Mouse (Mus musculus): ENCODE results near the gene Zfp53. TPM values are rescaled to one million over a fixed set of nuclear protein-coding genes. Genes with fewer than 3 reads are reported as not detected.

Gene Zfp53
- polyA plus RNA-seq, 1 experiment from 2014 or later: 12.3 TPM

GRCm38 (mm10) chr17:21517130-21517671 lies 28.4 kb downstream of the Zfp53 start:
- Histone ChIP-seq H3K4me2 (replicated peaks; ENCODE audit: low read depth, low read length) (peak overlapping the region; percentile 87), H3K4me3 (ENCODE audit: low read length) (peak overlapping the region; percentile 73), H3K9ac (replicated peaks; ENCODE audit: low read length) (peak overlapping the region; percentile 73), H3K27me3 (ENCODE audit: insufficient read depth, low read length) (no peaks in the 10 kb centered on the region), H3K9me3 (ENCODE audit: low read length) (no peaks in the 10 kb centered on the region), H3K36me3 (ENCODE audit: insufficient read depth, low read length) (no peaks in the 10 kb centered on the region), H3K27ac (ENCODE audit: low read length) (peak overlapping the region; percentile 97), H3K4me1 (ENCODE audit: insufficient read depth, low read length) (peaks cover 5% of the 10 kb centered on the region; the same call in 1 of the 2 replicates)
- 36% methylated on average over 4 of the region's 4 CpGs for WGBS
- ATAC-seq (ENCODE audit: low FRiP score, low TSS enrichment): no peak

- no peak for ATAC-seq (ENCODE audit: low FRiP score, low TSS enrichment)
- H3K27me3 ChIP-seq (ENCODE audit: insufficient read depth, low read length): no peaks in the 10 kb centered on the region
These were observed 37.5 kb downstream of the Zfp53 start for GRCm38 (mm10) chr17:21526270-21526669.

GRCm38 (mm10) chr17:21530645-21531330 lies 42.0 kb downstream of the Zfp53 start:
- WGBS: 76% methylated on average over 5 of the region's 5 CpGs
- Histone ChIP-seq H3K4me1 (ENCODE audit: insufficient read depth, low read length) (peaks cover 21% of the 10 kb centered on the region), H3K9ac (replicated peaks; ENCODE audit: low read length) (no peak overlapping the region), H3K27me3 (ENCODE audit: insufficient read depth, low read length) (no peaks in the 10 kb centered on the region), H3K36me3 (ENCODE audit: insufficient read depth, low read length) (no peaks in the 10 kb centered on the region), H3K4me2 (replicated peaks; ENCODE audit: low read depth, low read length) (no peak overlapping the region), H3K4me3 (ENCODE audit: low read length) (no peak overlapping the region), H3K9me3 (ENCODE audit: low read length) (no peaks in the 10 kb centered on the region), H3K27ac (ENCODE audit: low read length) (no peak overlapping the region)
- ATAC-seq (ENCODE audit: low FRiP score, low TSS enrichment): no peak

More at GRCm38 (mm10) chr17:21526270-21526669, 37.5 kb downstream of the Zfp53 start:
- H3K9me3 ChIP-seq (ENCODE audit: low read length): no peaks in the 10 kb centered on the region
- H3K9ac ChIP-seq (replicated peaks; ENCODE audit: low read length): no peak overlapping the region
- H3K4me3 ChIP-seq (ENCODE audit: low read length): no peak overlapping the region
- no peak overlapping the region for H3K27ac ChIP-seq (ENCODE audit: low read length)
- H3K36me3 ChIP-seq (ENCODE audit: insufficient read depth, low read length): no peaks in the 10 kb centered on the region
- no peak overlapping the region for H3K4me2 ChIP-seq (replicated peaks; ENCODE audit: low read depth, low read length)
- no peaks in the 10 kb centered on the region for H3K4me1 ChIP-seq (ENCODE audit: insufficient read depth, low read length)

- no peaks in the 10 kb centered on the region for H3K9me3 ChIP-seq (ENCODE audit: low read length)
- H3K27me3 ChIP-seq (ENCODE audit: insufficient read depth, low read length): no peaks in the 10 kb centered on the region
- H3K27ac ChIP-seq (ENCODE audit: low read length): peak overlapping the region; percentile 98
- 57% methylated on average over 5 of the region's 5 CpGs for WGBS
- no peak for ATAC-seq (ENCODE audit: low FRiP score, low TSS enrichment)
- peaks cover 21% of the 10 kb centered on the region for H3K4me1 ChIP-seq (ENCODE audit: insufficient read depth, low read length)
- peak overlapping the region; percentile 71 for H3K4me2 ChIP-seq (replicated peaks; ENCODE audit: low read depth, low read length)
- H3K4me3 ChIP-seq (ENCODE audit: low read length): peak overlapping the region; percentile 85
- H3K9ac ChIP-seq (replicated peaks; ENCODE audit: low read length): peak overlapping the region; percentile 96
- H3K36me3 ChIP-seq (ENCODE audit: insufficient read depth, low read length): no peaks in the 10 kb centered on the region
These were observed 42.8 kb downstream of the Zfp53 start for GRCm38 (mm10) chr17:21531621-21532020.

GRCm38 (mm10) chr17:21532101-21532951 lies 43.5 kb downstream of the Zfp53 start:
- peak overlapping the region; percentile 96 for H3K9ac ChIP-seq (replicated peaks; ENCODE audit: low read length)
- peak overlapping the region; percentile 85 for H3K4me3 ChIP-seq (ENCODE audit: low read length)
- under 1% methylated on average over 54 of the region's 54 CpGs for WGBS
- ATAC-seq (ENCODE audit: low FRiP score, low TSS enrichment): peak; percentile 87
- H3K9me3 ChIP-seq (ENCODE audit: low read length): no peaks in the 10 kb centered on the region
- H3K27ac ChIP-seq (ENCODE audit: low read length): peak overlapping the region; percentile 98
- H3K4me2 ChIP-seq (replicated peaks; ENCODE audit: low read depth, low read length): peak overlapping the region; percentile 71
- no peaks in the 10 kb centered on the region for H3K27me3 ChIP-seq (ENCODE audit: insufficient read depth, low read length)
- H3K4me1 ChIP-seq (ENCODE audit: insufficient read depth, low read length): peaks cover 21% of the 10 kb centered on the region
- no peaks in the 10 kb centered on the region for H3K36me3 ChIP-seq (ENCODE audit: insufficient read depth, low read length)

GRCm38 (mm10) chr17:21533961-21534360 lies 45.2 kb downstream of the Zfp53 start:
- 0 out of 2 replicates have a peak overlapping the region, but pooled peaks have one; percentile 2 for H3K9ac ChIP-seq (replicated peaks; ENCODE audit: low read length)
- WGBS: 86% methylated on average over 1 of the region's 1 CpGs
- H3K4me1 ChIP-seq (ENCODE audit: insufficient read depth, low read length): peaks cover 21% of the 10 kb centered on the region
- H3K27ac ChIP-seq (ENCODE audit: low read length): no peak overlapping the region
- H3K27me3 ChIP-seq (ENCODE audit: insufficient read depth, low read length): no peaks in the 10 kb centered on the region
- H3K9me3 ChIP-seq (ENCODE audit: low read length): no peaks in the 10 kb centered on the region
- ATAC-seq (ENCODE audit: low FRiP score, low TSS enrichment): no peak
- no peak overlapping the region for H3K4me3 ChIP-seq (ENCODE audit: low read length)
- no peak overlapping the region for H3K4me2 ChIP-seq (replicated peaks; ENCODE audit: low read depth, low read length)
- no peaks in the 10 kb centered on the region for H3K36me3 ChIP-seq (ENCODE audit: insufficient read depth, low read length)

- H3K4me3 ChIP-seq (ENCODE audit: low read length): no peak overlapping the region
- H3K27ac ChIP-seq (ENCODE audit: low read length): peak overlapping the region; percentile 54
- H3K9ac ChIP-seq (replicated peaks; ENCODE audit: low read length): peak overlapping the region; percentile 70
- peaks cover 21% of the 10 kb centered on the region for H3K4me1 ChIP-seq (ENCODE audit: insufficient read depth, low read length)
- no peaks in the 10 kb centered on the region for H3K9me3 ChIP-seq (ENCODE audit: low read length)
- H3K4me2 ChIP-seq (replicated peaks; ENCODE audit: low read depth, low read length): peak overlapping the region; percentile 87
- WGBS: 10% methylated on average over 4 of the region's 4 CpGs
- H3K27me3 ChIP-seq (ENCODE audit: insufficient read depth, low read length): no peaks in the 10 kb centered on the region
- H3K36me3 ChIP-seq (ENCODE audit: insufficient read depth, low read length): no peaks in the 10 kb centered on the region
- peak; percentile 25; the same call in 1 of the 2 replicates for ATAC-seq (ENCODE audit: low FRiP score, low TSS enrichment)
These were observed 45.8 kb downstream of the Zfp53 start for GRCm38 (mm10) chr17:21534460-21535095.

- H3K9ac ChIP-seq (replicated peaks; ENCODE audit: low read length): peak within 1 kb of the TSS; percentile 70
These were observed 46.6 kb downstream of the Zfp53 start, which contains the start of gene Zfp52 for GRCm38 (mm10) chr17:21535096-21536001. Gene Zfp52, plus strand, starts transcription at chr17:21535539.

More at GRCm38 (mm10) chr17:21535096-21536001, 46.6 kb downstream of the Zfp53 start, which contains the start of gene Zfp52:
- peak within 1 kb of the TSS; percentile 54 for H3K27ac ChIP-seq (ENCODE audit: low read length)
- WGBS: 4% methylated on average over 21 of the region's 21 CpGs
- H3K4me2 ChIP-seq (replicated peaks; ENCODE audit: low read depth, low read length): peak within 1 kb of the TSS; percentile 87
- ATAC-seq (ENCODE audit: low FRiP score, low TSS enrichment): peak; percentile 82
- no peaks in the 10 kb centered on the region for H3K27me3 ChIP-seq (ENCODE audit: insufficient read depth, low read length)
- H3K4me3 ChIP-seq (ENCODE audit: low read length): peak within 1 kb of the TSS; percentile 53
- H3K9me3 ChIP-seq (ENCODE audit: low read length): no peaks in the 10 kb centered on the region
- peaks cover 21% of the 10 kb centered on the region for H3K4me1 ChIP-seq (ENCODE audit: insufficient read depth, low read length)
- H3K36me3 ChIP-seq (ENCODE audit: insufficient read depth, low read length): no peaks in the 10 kb centered on the region
